Mouse (Mus musculus): ENCODE results near the gene Gca. TPM values are rescaled to one million over a fixed set of nuclear protein-coding genes. Genes with fewer than 3 reads are reported as not detected.

Gene Gca
- polyA plus RNA-seq (2016; fragmentation: Nextera tagmentation; extraction: Ambion mirVana) = 3.0 TPM in 2 replicates

GRCm38 (mm10) chr2:62664135-62664670 is at the start of gene Gca:
TSS of gene Gca (plus strand) at chr2:62664285.
- Histone ChIP-seq H3K4me2 (replicated peaks) (peak within 1 kb of the TSS; percentile 78), H3K4me3 (peak within 1 kb of the TSS; percentile 49), H3K27me3 (no peaks in the 10 kb centered on the region), H3K9ac (peak within 1 kb of the TSS; percentile 44), H3K36me3 (no peaks in the 10 kb centered on the region), H3K4me1 (no peaks in the 10 kb centered on the region), H3K9me3 (replicated peaks) (no peaks in the 10 kb centered on the region), H3K27ac (no peak within 1 kb of the TSS)
- under 1% methylated on average over 43 of the region's 43 CpGs for WGBS
- peak; percentile 97 for ATAC-seq (ENCODE audit: low FRiP score)

- no peaks in the 10 kb centered on the region for H3K9me3 ChIP-seq (replicated peaks)
- H3K9ac ChIP-seq = no peak overlapping the region
- H3K4me1 ChIP-seq = no peaks in the 10 kb centered on the region
- no peaks in the 10 kb centered on the region for H3K36me3 ChIP-seq
- no peaks in the 10 kb centered on the region for H3K27me3 ChIP-seq
- no peak overlapping the region for H3K4me2 ChIP-seq (replicated peaks)
- ATAC-seq (ENCODE audit: low FRiP score) = no peak
- no peak overlapping the region for H3K4me3 ChIP-seq
- no peak overlapping the region for H3K27ac ChIP-seq
- WGBS = 84% methylated on average over 7 of the region's 7 CpGs
Observed at GRCm38 (mm10) chr2:62618934-62619341, 45.1 kb upstream of the Gca start.

- no peak for ATAC-seq (ENCODE audit: low FRiP score)
- no peaks in the 10 kb centered on the region for H3K4me1 ChIP-seq
Observed at GRCm38 (mm10) chr2:62619679-62620078, 44.4 kb upstream of the Gca start.

GRCm38 (mm10) chr2:62623024-62623441 is 41.1 kb upstream of the Gca start:
- Histone ChIP-seq H3K9ac (no peak overlapping the region), H3K27me3 (no peaks in the 10 kb centered on the region), H3K27ac (no peak overlapping the region), H3K4me1 (no peaks in the 10 kb centered on the region), H3K36me3 (no peaks in the 10 kb centered on the region), H3K4me2 (replicated peaks) (no peak overlapping the region), H3K4me3 (no peak overlapping the region), H3K9me3 (replicated peaks) (no peaks in the 10 kb centered on the region)
- WGBS = 87% methylated on average over 8 of the region's 8 CpGs
- ATAC-seq (ENCODE audit: low FRiP score) = no peak

More at GRCm38 (mm10) chr2:62619679-62620078, 44.4 kb upstream of the Gca start:
- H3K36me3 ChIP-seq = no peaks in the 10 kb centered on the region
- H3K4me3 ChIP-seq = no peak overlapping the region
- WGBS = 57% methylated on average over 2 of the region's 2 CpGs
- H3K9me3 ChIP-seq (replicated peaks) = no peaks in the 10 kb centered on the region
- H3K27ac ChIP-seq = no peak overlapping the region
- no peak overlapping the region for H3K9ac ChIP-seq
- no peaks in the 10 kb centered on the region for H3K27me3 ChIP-seq
- H3K4me2 ChIP-seq (replicated peaks) = no peak overlapping the region

GRCm38 (mm10) chr2:62627728-62628127 is 36.4 kb upstream of the Gca start:
- no peak overlapping the region for H3K27ac ChIP-seq
- no peaks in the 10 kb centered on the region for H3K9me3 ChIP-seq (replicated peaks)
- H3K36me3 ChIP-seq = no peaks in the 10 kb centered on the region
- H3K9ac ChIP-seq = no peak overlapping the region
- H3K27me3 ChIP-seq = no peaks in the 10 kb centered on the region
- H3K4me3 ChIP-seq = no peak overlapping the region
- no peaks in the 10 kb centered on the region for H3K4me1 ChIP-seq
- WGBS = 7% methylated on average over 5 of the region's 5 CpGs
- H3K4me2 ChIP-seq (replicated peaks) = no peak overlapping the region
- no peak for ATAC-seq (ENCODE audit: low FRiP score)

- H3K4me1 ChIP-seq = no peaks in the 10 kb centered on the region
- no peak overlapping the region for H3K4me2 ChIP-seq (replicated peaks)
- no peak overlapping the region for H3K27ac ChIP-seq
- H3K36me3 ChIP-seq = no peaks in the 10 kb centered on the region
- H3K9me3 ChIP-seq (replicated peaks) = no peaks in the 10 kb centered on the region
- WGBS = 90% methylated on average over 5 of the region's 5 CpGs
- ATAC-seq (ENCODE audit: low FRiP score) = no peak
- no peak overlapping the region for H3K9ac ChIP-seq
- no peak overlapping the region for H3K4me3 ChIP-seq
- H3K27me3 ChIP-seq = no peaks in the 10 kb centered on the region
Observed at GRCm38 (mm10) chr2:62628356-62628755, 35.7 kb upstream of the Gca start.

GRCm38 (mm10) chr2:62630446-62630845 is 33.6 kb upstream of the Gca start:
- Histone ChIP-seq H3K27me3 (no peaks in the 10 kb centered on the region), H3K4me2 (replicated peaks) (no peak overlapping the region), H3K27ac (no peak overlapping the region), H3K9me3 (replicated peaks) (no peaks in the 10 kb centered on the region), H3K9ac (no peak overlapping the region), H3K4me1 (no peaks in the 10 kb centered on the region), H3K36me3 (no peaks in the 10 kb centered on the region), H3K4me3 (no peak overlapping the region)
- WGBS = 28% methylated on average over 6 of the region's 6 CpGs
- ATAC-seq (ENCODE audit: low FRiP score) = peak; percentile 22; the same call in 1 of the 2 replicates

- no peak for ATAC-seq (ENCODE audit: low FRiP score)
- Histone ChIP-seq H3K4me1 (no peaks in the 10 kb centered on the region), H3K4me3 (no peak overlapping the region), H3K9ac (no peak overlapping the region), H3K36me3 (no peaks in the 10 kb centered on the region), H3K4me2 (replicated peaks) (no peak overlapping the region), H3K27ac (no peak overlapping the region), H3K27me3 (no peaks in the 10 kb centered on the region), H3K9me3 (replicated peaks) (no peaks in the 10 kb centered on the region)
- WGBS = 94% methylated on average over 2 of the region's 2 CpGs
Observed at GRCm38 (mm10) chr2:62639869-62640268, 24.2 kb upstream of the Gca start.

GRCm38 (mm10) chr2:62643405-62644305 is 20.4 kb upstream of the Gca start:
- H3K27ac ChIP-seq = no peak overlapping the region
- H3K27me3 ChIP-seq = peaks cover 6% of the 10 kb centered on the region; the same call in 1 of the 2 replicates
- no peak overlapping the region for H3K9ac ChIP-seq
- no peak for ATAC-seq (ENCODE audit: low FRiP score)
- 45% methylated on average over 21 of the region's 21 CpGs for WGBS
- no peaks in the 10 kb centered on the region for H3K36me3 ChIP-seq
- peaks cover 13% of the 10 kb centered on the region for H3K4me1 ChIP-seq
- no peak overlapping the region; the same call in 1 of the 2 replicates for H3K4me2 ChIP-seq (replicated peaks)
- no peak overlapping the region for H3K4me3 ChIP-seq
- no peaks in the 10 kb centered on the region for H3K9me3 ChIP-seq (replicated peaks)

GRCm38 (mm10) chr2:62644891-62645290 is 19.2 kb upstream of the Gca start:
- no peak overlapping the region for H3K9ac ChIP-seq
- no peaks in the 10 kb centered on the region for H3K36me3 ChIP-seq
- ATAC-seq (ENCODE audit: low FRiP score) = no peak
- WGBS = 92% methylated on average over 5 of the region's 5 CpGs
- H3K27me3 ChIP-seq = peaks cover 8% of the 10 kb centered on the region; the same call in 1 of the 2 replicates
- H3K4me1 ChIP-seq = peaks cover 13% of the 10 kb centered on the region
- H3K4me2 ChIP-seq (replicated peaks) = no peak overlapping the region
- no peak overlapping the region for H3K27ac ChIP-seq
- no peak overlapping the region for H3K4me3 ChIP-seq
- no peaks in the 10 kb centered on the region for H3K9me3 ChIP-seq (replicated peaks)

GRCm38 (mm10) chr2:62645475-62645874 is 18.6 kb upstream of the Gca start:
- Histone ChIP-seq H3K4me2 (replicated peaks) (peak overlapping the region; percentile 74), H3K4me3 (peak overlapping the region; percentile 44), H3K9ac (0 out of 2 replicates have a peak overlapping the region, but pooled peaks have one; percentile 41), H3K9me3 (replicated peaks) (no peaks in the 10 kb centered on the region), H3K36me3 (no peaks in the 10 kb centered on the region), H3K4me1 (peaks cover 13% of the 10 kb centered on the region), H3K27me3 (peaks cover 8% of the 10 kb centered on the region; the same call in 1 of the 2 replicates), H3K27ac (no peak overlapping the region)
- peak; percentile 20; the same call in 1 of the 2 replicates for ATAC-seq (ENCODE audit: low FRiP score)
- 37% methylated on average over 12 of the region's 12 CpGs for WGBS

- Histone ChIP-seq H3K4me1 (peaks cover 13% of the 10 kb centered on the region), H3K4me3 (peak within 1 kb of the TSS; percentile 44), H3K4me2 (replicated peaks) (peak within 1 kb of the TSS; percentile 74), H3K27me3 (peaks cover 8% of the 10 kb centered on the region; the same call in 1 of the 2 replicates), H3K36me3 (no peaks in the 10 kb centered on the region), H3K9me3 (replicated peaks) (no peaks in the 10 kb centered on the region), H3K27ac (no peak within 1 kb of the TSS), H3K9ac (peak within 1 kb of the TSS; percentile 41; the same call in 1 of the 2 replicates)
- under 1% methylated on average over 30 of the region's 30 CpGs for WGBS
- peak; percentile 89 for ATAC-seq (ENCODE audit: low FRiP score)
Observed at GRCm38 (mm10) chr2:62646014-62646645, 18.0 kb upstream of the Gca start, which contains the start of gene Ifih1. TSS of gene Ifih1 (minus strand) at chr2:62646255.
